Mouse (Mus musculus) frontal cortex, postnatal 25 days (tissue): Measurements from ENCODE around the gene Naglu.

Experiments used
- DNase-seq, 2 experiments: peaks; one replicate each; pipeline ENCODE4 v3.0.0; 2022; ENCODE audit warnings: low spot score in 2 of 2

Naglu gene

DNA sequence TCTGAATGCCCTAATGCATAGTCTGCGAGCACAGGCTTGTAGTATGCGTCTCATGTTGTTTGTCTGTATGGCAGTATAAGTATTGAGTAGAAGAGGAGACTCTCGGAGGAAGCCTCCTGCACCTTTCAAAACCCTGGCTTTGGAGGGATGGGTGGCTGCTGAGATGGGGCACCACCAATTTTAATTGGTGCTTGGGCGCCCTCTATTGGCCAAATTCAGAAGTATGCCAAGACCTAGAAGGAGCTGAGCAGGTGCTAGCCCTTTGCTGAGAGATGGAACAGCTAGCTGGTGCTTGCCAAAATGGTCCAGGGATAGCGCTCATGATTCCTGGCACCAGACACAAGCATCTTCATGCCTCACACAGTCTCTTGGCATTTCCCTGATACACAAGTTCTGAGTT lies 12.0 kb upstream of the Naglu start:
- DNase-seq: peak; percentile 77 to 81

DNA sequence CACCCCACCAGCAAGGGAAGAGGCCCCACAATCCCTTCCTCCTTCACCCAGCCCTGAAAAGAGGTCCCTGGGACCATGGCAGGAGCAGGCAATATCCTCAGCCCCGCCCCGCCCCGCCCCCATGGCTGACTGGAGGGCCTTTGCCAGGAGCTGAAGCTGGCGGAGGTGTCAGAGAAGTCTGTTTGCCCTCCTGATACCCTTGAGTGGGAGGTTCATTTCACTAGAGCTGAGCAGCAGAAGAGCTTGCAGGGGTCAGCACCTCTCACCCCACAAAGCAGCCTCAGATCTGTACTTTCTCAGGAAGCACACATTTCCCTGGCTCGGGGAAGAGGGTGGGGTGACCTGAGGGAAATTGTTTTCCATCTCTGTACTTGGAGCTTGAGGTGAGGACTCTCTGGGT lies 11.1 kb upstream of the Naglu start:
- no peak for DNase-seq

DNA sequence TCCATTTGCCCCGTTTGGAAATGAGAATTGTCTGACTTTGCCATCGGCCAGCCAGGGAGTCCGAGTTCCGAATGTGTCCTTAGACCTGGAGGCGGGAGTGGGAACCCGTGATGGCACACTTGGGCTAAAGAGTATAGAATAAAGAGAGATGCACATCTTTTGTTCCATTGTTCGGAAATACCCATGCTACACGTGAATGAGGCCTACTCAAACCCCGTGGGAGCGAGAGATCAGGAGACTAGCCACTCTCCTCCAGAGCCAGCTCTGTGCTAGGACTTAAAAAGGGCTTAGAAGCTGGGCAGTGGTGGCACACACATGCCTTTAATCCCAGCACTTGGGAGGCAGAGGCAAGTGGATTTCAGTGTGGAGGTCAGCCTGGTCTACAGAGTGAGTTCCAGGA lies 10.3 kb upstream of the Naglu start:
- DNase-seq: no peak

DNA sequence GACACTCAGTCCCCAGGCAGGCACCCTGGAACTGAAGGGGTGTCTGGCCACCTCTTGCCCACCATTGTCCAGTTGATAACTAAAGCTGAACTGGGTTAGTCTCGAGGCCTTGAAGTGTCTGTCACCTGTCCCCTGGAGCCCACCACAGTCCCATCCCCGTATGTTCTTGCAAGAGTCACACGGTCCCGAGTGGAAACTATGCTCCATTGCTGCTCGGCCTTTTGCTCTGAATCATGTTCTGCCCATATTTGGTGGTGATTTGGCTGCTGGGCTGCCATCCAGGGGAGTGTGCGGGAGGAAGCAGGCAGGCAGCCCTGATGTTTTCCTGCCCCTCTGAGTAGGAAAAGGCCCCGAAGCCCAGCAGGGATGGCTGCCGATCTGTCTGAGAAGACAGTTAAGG lies 9.7 kb upstream of the Naglu start:
- no peak for DNase-seq

DNA sequence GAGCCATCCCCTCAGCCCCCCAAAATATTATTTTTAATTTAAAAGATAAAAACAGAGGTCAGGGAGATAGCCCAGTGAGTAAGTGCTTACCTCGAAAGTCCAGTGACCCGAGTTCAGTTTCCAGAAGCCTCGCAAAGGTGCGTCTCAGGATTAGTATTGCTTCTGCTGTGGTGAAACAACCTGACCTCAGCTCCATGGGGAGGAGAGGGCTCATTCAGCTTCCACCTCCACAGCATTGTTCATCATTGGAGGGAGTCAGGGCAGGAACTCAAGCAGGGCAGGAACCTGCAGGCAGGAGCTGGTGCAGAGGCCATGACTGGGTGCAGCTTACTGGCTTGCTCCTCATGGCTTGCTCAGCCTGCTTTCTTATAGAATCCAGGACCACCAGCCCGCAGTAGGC lies 8.8 kb upstream of the Naglu start:
- no peak for DNase-seq

DNA sequence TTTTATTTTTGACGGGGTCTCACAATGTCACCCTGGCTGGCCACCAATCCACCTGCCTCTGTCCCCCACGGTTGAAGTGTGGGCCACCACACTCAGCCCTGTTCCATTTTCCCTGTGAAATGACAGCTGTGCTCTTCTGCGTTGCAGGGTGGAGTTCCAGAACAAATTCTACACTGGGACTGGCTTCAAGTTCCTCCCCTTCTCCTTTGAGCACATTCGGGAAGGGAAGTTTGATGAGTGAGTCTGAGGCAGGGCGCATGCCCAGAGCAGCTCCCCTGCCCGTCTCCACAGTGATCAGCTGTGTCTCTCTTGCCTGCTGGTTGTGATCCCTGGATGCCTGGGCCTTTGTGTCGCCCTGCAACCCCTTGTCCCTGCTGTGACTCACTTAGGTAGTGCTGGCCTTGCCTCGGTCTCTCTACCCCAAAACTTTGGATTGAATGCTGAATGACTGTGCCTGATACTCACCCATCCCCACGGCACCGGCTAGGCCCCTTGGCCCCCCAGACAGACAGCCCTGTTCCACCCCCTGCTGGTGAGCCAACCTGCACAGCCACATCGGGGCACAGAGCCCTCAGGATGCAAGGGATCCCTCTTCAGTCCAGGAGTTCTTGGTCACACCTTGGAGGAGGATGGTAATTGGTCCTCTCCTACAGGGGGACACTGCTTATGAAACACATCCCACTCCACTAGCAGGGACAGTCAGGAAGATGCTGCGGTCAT lies 7.5 kb upstream of the Naglu start:
- no peak for DNase-seq

DNA sequence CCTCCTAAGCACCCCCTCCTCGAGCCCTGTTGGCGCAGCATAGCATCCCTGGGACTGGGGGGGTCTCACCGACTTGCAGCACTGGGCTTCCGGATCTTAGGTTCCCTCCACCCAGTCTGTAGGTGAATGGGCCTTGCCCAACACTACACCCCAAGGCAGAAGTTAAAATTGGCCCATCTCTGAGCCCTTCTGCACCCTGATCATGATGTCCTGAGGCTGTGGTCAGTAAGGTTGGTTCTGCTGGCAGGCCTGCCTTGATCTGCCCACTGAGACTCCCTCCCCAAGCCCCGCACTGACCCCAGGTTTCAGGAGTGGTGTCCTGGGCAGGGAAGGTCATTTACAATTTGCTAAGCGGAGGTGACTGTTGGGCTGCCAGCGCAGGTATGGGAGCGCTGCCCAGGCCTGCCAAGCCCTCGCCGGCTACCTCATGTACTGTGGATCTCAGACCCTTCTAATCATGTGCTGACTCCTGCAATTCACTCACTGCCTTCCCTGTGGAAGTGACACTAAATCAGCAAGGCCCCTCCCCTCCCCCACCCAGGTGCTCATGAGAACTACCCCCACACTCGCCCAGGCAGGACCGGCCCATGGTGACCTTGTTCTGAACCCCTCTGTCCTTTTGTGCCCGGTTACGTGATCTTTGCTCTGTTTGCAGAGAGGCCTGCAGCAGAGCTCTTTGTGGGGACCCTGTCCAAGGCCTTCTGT lies 6.7 kb upstream of the Naglu start:
- no peak for DNase-seq

DNA sequence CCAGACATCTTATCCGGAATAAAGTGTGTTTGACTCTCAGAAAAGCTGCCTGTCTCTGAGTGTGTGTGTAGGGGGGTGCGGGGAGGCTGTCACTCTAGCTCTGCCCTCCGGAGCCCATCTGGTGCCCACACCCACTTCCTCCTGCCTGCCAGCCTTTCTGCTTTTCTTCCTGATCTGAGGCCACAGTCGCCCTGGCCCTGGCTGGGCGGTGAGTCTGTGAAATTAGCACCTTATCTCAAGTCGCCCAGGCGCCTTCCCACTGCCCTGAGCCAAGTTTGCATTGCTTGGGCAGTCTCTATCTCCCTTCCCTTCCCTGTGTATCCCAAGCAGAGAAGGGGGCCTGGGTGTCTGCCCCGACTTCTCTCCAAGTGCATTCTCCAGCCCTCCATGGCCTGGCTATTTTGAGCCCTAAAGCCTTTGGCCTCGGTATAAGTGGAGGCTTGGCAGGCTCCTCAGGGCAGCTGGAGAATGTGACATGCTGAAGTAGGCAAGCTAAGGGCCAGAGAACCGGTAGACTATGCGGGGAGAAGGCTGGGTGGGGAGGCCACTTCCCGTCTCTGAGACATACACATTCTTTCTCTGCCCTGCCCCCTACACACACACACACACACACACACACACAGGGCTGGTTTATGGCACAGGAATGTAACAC lies 6.0 kb upstream of the Naglu start:
- no peak for DNase-seq

DNA sequence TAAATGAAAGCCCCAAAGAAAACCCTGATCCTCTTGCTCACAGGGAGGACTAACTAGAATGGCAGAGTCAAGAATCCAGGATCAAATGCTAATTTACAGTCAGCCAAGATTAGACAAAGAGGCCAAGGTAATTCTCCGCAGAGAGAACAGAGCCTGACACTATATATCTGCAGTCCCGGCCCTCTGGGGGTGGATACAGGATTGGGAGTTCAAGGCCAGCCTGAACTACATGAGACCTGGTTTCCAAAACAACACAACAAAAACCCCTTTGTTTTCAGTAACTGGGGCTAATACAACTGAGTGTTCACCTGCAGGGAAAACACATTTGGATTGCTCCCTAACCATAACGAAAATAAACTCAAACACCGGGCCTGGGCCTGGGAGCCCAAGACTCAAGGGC lies 5.3 kb upstream of the Naglu start:
- no peak for DNase-seq

DNA sequence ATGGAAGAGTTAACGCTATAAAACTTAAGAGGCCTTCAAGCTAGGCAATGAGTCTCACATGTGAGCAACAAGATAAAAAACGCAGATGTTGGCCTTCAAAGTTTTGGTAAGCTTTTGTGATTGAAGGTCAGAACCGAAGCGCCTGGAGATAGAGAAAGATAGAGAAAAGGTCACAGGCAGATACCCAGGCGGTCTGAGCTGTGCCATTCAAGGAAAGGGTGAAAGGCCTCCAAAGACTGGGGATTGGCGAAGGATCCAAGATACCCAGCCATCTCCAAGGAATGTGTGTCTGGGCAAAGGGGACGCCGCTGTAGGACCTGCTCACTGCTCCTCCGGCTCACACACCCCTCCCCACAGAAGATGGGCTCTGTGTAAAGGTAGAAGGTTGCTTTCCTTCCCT lies 4.8 kb upstream of the Naglu start:
- DNase-seq: no peak

DNA sequence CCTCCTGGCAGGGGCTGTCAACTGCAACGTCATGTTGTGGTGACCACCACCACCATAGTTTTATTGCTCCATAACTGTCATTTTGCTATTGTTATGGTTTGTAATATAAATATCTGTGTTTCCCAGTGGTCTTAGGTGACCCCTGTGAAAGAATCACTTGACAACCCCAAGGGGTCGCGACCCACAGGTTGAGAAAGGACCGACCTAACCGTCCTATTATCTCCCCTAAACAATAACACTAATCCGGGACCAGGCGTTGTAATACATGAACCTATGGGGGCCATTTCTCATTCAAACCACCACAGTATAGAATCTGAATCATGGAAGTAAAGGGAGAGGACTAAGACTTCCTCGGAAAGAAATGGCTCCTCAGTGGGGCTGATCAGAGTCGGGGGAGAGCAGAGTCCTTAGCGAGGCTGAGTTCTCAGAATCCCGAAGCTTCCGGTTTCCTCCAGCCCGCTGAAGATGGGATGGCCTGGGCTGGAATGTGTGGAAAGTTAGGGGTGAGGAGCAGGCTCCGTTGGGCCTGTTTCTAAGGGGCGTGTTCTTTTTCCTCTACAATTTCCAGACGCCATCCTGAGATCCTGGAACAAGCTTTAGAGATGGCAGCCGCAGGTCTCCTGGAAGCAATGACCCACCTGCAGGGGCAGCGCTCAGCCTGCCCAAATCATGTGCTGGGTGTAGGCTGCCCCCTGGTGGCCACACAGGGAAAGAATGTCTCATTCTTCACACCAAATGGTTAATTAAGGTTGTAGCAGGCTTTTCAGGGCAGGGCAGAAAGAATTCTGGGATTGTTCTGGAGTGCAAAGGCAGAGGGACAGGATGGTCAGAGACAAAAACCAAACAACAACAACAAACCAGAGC lies 3.0 kb upstream of the Naglu start:
- peak; percentile 72 to 75 for DNase-seq

DNA sequence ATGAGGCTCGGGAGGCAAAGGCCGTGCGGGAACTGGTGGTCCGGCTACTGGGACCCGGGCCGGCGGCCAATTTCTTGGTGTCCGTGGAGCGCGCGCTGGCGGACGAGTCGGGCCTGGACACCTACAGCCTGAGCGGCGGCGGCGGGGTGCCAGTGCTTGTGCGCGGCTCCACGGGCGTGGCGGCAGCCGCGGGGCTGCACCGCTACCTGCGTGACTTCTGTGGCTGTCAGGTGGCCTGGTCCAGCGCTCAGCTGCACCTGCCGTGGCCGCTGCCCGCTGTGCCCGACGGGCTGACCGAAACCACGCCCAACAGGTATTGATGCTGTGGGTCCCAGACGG lies 346 bp downstream of the Naglu start:
- DNase-seq: no peak

DNA sequence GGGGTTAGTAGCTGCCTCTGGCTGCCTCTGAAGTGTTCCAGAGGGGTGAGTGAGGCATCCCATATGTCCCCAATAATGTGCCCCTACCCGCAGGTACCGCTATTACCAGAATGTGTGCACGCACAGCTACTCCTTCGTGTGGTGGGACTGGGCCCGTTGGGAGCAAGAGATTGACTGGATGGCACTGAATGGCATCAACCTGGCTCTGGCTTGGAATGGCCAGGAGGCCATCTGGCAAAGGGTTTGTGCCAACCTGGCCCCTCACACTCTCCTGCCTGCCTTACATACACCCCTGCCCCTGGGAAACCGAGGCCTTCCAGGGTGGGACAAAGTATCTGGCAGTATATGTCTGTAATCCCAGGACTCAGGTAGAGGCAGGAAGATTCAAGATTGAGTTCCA lies 1.2 kb downstream of the Naglu start:
- DNase-seq: no peak

DNA sequence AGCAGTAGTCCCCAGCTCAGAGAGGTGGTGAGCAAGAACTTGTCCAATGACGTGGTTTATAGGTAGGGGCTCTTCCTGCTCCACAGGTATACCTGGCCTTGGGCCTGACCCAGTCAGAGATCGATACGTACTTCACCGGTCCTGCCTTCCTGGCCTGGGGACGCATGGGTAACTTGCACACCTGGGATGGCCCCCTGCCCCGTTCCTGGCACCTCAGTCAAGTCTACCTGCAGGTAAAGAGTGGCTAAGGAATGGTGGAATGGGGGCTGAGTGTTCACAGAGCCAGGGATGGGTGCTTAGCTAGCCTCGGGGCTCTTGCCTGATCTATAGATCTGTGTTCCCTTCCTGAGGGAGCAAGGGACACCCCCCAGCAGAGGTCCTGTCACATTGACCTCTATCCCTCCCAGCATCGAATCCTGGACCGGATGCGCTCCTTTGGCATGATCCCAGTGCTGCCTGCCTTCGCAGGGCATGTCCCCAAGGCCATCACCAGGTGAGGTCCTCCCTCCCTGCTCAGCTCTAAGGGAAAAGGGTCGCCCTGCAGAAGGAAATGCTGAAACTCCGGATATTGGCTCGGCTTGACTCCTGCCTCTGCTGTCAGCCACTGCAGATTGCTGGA lies 2.1 kb downstream of the Naglu start:
- no peak for DNase-seq

DNA sequence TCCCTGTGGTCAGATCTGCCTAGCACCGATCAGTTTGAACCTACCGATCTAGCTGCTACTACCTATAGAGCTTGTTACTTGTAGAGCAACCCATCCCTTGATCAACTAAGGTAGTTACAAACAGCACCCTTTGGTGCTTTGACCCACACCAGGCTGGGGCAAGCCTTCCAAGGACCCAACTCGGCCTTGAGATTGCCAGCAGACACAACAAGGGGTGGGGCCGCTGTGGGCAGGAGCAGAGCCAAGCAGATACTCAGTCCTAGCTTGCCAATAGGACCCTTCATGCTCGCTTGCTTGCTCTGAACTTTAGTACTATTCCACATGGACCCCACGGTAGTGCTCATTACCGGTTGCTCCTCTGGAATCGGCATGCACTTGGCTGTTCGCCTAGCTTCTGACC lies 8.3 kb downstream of the Naglu start, which contains the start of gene Hsd17b1:
Hsd17b1 (plus strand) TSS at position 291 of the 400 bp plus-strand sequence.
- DNase-seq: no peak

DNA sequence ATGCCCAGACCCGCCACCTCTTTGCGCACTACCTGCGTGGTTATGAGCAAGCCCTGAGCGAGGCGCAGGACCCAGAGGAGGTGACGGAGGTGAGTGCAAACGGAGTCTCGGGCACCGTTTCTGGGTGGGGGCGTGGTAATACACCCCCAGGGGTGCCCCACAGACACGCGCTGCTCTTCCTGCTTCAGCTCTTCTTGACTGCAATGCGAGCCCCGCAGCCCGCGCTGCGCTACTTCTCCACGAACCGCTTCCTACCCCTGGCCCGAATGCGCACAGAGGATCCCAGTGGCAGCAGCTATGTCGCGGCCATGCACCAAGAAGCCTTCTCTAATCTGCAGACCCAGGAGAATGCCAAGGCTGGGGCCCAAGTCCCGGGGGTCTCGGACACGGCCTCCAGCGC lies 9.9 kb downstream of the Naglu start:
- DNase-seq: no peak

DNA sequence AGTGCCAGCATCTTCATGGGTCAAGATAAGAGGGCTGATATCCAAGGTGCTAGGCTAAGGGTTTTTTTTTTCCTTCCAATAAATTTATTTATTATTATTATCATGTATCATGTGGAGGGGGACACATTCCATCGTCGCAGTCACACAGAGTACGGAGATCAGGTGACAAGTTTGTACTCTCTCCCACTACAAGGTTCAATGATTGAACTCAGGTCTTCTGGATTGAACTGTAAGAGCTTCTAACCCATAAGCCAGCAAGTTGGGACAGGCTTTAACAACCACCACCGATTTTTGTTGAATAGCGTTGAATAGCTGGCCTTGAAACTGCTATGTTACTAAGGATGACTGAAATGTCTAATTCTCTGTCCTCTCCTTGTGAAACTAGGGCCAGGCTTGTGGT lies 10.6 kb downstream of the Naglu start:
- DNase-seq: no peak

DNA sequence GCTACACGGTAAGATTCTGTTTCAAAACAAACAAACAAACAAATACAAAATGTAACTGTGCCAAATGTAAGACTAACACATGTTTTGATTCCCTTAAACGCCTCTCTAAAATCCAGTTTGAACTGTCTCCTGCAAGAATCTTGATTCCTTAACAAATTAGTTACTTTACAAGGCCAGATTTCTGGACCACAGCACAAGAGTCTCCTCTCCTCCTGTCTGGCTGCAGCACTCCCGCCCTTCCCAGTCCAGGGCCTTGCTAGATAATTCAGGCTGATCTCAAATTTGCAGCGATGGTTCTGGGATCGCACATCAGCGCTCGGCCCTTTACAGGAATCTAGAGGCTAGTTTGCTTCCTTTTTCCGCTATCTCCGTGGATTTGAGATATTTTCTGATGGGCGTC lies 11.8 kb downstream of the Naglu start:
- no peak for DNase-seq

DNA sequence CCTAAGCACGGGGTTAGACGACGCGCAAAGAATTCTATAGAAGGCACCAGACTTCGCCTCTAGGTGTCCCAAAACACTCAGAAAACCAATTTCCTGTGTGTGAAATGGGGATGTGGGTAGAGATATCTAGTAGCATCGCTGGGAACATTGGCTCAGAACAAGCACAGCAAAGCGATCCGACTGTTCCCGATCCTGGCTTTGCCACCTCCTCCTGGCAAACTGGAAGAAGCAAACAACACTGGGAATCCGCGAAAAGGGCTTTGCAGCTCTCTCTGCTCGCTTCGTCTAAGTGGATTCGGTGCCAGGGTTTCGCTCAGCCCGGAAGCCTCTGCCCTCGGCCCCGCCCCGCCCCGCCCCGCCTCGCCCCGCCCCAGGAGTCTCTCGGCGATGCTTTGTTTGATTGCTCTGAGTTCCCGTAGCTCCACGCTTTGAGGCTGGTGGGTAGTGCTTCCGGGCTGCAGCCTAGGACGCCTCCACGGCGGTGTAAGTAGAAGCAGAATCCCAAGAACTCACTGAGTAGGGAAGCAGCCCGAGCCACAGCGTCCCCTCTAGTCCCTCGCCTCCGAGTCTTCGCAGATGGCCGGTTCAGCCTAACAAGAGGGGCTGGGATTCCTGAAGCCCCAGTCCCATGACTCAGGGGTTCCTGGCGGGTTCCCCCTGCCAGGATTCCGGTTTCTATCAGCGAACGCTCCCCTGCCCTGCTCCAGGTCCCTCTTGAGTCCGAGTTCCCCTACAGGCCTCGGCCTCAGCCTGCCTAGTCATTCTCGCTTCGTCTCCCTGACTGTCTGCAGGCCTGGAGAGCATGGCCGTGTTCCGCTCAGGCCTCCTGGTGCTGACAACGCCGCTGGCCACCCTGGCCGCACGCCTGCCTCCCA lies 12.6 kb downstream of the Naglu start, which contains the start of gene Coasy:
Coasy (plus strand) TSS at position 358 of the 875 bp plus-strand sequence.
- peak; percentile 77 to 78 for DNase-seq

DNA sequence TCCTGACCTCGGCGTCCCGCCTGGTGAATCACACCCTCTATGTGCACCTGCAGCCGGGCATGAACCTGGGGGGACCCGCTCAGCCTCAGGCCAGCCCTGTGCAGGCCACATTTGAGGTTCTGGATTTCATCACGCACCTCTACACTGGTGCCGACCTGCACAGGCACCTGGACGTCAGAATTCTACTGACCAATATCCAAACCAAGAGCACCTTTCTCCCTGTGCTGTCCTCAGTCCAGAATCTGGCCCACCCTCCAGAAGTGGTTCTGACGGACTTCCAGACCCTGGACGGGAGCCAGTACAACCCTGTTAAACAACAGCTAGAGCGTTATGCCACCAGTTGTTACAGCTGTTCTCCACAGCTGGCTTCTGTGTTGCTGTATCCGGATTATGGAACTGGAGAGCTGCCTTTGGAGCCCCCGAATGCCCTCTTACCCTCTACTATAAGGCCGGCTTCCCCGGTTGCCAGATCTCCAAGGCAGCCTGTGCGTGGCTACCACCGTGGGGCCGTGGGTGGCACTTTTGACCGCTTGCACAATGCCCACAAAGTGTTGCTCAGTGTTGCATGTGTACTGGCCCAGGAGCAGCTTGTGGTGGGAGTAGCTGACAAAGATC lies 13.4 kb downstream of the Naglu start:
- DNase-seq: no peak
